Mouse (Mus musculus) skeletal muscle tissue, postnatal 0 days (tissue): ENCODE data around the gene Nlrp3. TPM values are rescaled to one million over a fixed set of nuclear protein-coding genes. Genes with fewer than 3 reads are reported as not detected.

Experiments used
- polyA plus RNA-seq: library from polyadenylated mRNA; unstranded; fragments of >200 nt; fragmentation: Nextera tagmentation; extraction: Ambion mirVana; gene quantifications from 2 replicates; pipeline ENCODE4 v1.2.1, GENCODE M21; 2015

Gene Nlrp3
- 0.08 and 0.61 TPM in 2 replicates for polyA plus RNA-seq

GRCm38 (mm10) chr11:59541324-59541723, at the start of gene Nlrp3:
Gene Nlrp3 (plus strand): TSS chr11:59541568.

GRCm38 (mm10) chr11:59526472-59527080, 14.8 kb upstream of the Nlrp3 start, which contains the start of gene Zkscan17:
Gene Zkscan17 (minus strand): TSS chr11:59526751.

GRCm38 (mm10) chr11:59576135-59576534, 34.8 kb downstream of the Nlrp3 start, which contains the start of gene Olfr222:
Gene Olfr222 (minus strand): TSS chr11:59576235.

GRCm38 (mm10) chr11:59593189-59593588, 51.8 kb downstream of the Nlrp3 start, which contains the start of gene Olfr223:
Gene Olfr223 (minus strand): TSS chr11:59593289.

Other genes with a start within 250 kb of the Nlrp3 start
- gene Wnt9a, start 234.6 kb upstream of the Nlrp3 start, polyA plus RNA-seq = 10.2 and 13.9 TPM in 2 replicates
- gene Prss38, start 165.9 kb upstream of the Nlrp3 start, polyA plus RNA-seq = not detected in 2 replicates
- gene Jmjd4, start 91.5 kb upstream of the Nlrp3 start, polyA plus RNA-seq = 7.4 and 8.3 TPM in 2 replicates
- gene Snap47, start 90.4 kb upstream of the Nlrp3 start, polyA plus RNA-seq = 46.2 and 48.9 TPM in 2 replicates
- 4.9 and 6.6 TPM in 2 replicates for gene Zfp867, start 69.1 kb upstream of the Nlrp3 start, polyA plus RNA-seq
- 7.9 and 8.9 TPM in 2 replicates for gene Zkscan17, start 14.8 kb upstream of the Nlrp3 start, polyA plus RNA-seq
- gene Olfr222, start 34.7 kb downstream of the Nlrp3 start, polyA plus RNA-seq = 0.13 TPM in 1 of 2 replicates, not detected in the other
- not detected in 2 replicates for gene Olfr223, start 51.7 kb downstream of the Nlrp3 start, polyA plus RNA-seq
- 41.8 and 44.5 TPM in 2 replicates for gene Mprip, start 119.7 kb downstream of the Nlrp3 start, polyA plus RNA-seq
- gene Pld6, start 246.1 kb downstream of the Nlrp3 start, polyA plus RNA-seq = 1.2 and 1.5 TPM in 2 replicates